Mouse (Mus musculus): ENCODE data around the gene Zfp879. TPM values are rescaled to one million over a fixed set of nuclear protein-coding genes. Genes with fewer than 3 reads are reported as not detected.

Gene Zfp879
- polyA plus RNA-seq, 1 experiment from 2014 or later = 0.85 TPM

DNA sequence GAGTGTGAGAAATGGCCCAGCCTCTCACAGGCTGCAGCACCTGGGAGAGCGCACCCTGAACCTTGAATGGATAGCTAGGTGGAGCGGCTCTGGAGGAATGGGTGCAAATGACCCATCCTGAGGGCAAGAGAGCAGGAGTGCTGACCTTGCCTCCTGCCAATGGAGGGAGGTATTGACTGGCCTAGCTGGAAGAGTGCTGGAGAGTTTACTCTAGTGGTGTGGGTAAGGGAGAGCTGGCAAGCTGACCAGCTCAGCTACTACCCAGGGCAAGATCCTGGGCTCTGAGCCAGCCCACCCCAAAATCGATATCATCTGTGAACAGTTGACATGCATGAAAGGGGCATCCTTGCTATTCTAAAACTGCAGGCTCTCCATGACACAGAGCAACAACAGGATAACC, 4.6 kb upstream of the Zfp879 start:
- H3K9me3 ChIP-seq (replicated peaks) = no peaks in the 10 kb centered on the region
- no peak overlapping the region for H3K4me3 ChIP-seq
- no peak for DNase-seq (ENCODE audit: low spot score)
- peaks cover 40% of the 10 kb centered on the region for H3K27me3 ChIP-seq (ENCODE audit: low read depth, poor library complexity, severe bottlenecking)
- WGBS = 87% methylated on average over 3 of the region's 3 CpGs
- no peaks in the 10 kb centered on the region for H3K36me3 ChIP-seq
- H3K27ac ChIP-seq (replicated peaks) = no peak overlapping the region
- H3K4me1 ChIP-seq = peaks cover 37% of the 10 kb centered on the region

GRCm38 (mm10) chr11:50835727-50836126, 5.6 kb downstream of the Zfp879 start:
- Histone ChIP-seq H3K27me3 (ENCODE audit: low read depth, poor library complexity, severe bottlenecking) (no peaks in the 10 kb centered on the region), H3K9me3 (replicated peaks) (peaks cover 19% of the 10 kb centered on the region), H3K4me1 (peaks cover 4% of the 10 kb centered on the region), H3K27ac (replicated peaks) (no peak overlapping the region), H3K4me3 (no peak overlapping the region), H3K36me3 (peaks cover 23% of the 10 kb centered on the region)
- 83% methylated on average over 4 of the region's 4 CpGs for WGBS
- DNase-seq (ENCODE audit: low spot score) = no peak

DNA sequence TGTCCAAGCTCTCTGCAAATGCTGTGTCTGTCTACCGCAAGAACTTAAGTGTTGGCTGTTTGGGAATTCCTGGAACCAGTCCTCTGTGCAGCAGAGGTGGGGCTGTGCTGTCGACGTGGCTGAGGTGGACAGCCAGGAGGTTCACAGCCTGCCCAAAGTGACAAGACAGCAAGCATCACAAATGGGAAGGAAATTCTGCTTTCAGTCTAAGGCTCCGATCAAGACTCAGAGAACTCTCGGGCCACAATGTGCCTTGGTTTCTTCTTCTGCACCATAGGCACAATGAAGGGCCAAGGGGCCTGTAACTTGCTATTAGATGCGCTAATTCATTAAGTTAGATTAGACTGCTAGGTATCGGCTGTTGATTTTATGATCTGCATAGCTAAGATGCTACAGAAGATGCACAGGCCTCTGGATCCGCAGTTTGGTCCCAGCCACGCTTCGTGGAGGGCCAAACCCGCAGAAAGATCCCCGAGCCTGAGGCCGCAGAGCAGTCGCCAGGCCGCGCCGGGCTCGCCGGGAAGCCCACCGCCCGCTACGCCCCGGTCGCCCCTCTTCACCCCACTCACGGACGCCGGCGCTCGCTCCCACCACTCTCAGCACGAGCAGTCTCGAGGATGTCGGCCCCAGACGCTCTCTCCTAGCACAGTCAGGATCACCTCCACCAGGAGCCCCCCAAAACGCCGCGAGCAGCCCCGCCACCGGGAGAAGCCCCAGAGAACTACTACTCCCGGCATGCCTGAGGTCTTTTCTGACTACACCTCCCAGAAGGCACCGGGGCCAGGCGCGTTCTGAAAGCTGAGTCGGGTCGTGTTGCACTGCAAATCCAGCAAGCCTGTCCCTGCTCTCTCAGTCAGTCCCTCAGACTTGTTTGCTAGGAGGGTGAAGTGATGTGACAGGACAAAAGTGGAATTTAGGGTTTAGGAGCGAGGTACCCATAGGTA, 14.1 kb downstream of the Zfp879 start, which contains the start of gene Zfp354c:
TSS of gene Zfp354c (minus strand) at position 715 of the 944 bp plus-strand sequence.
- H3K4me1 ChIP-seq = peaks cover 14% of the 10 kb centered on the region
- H3K27me3 ChIP-seq (ENCODE audit: low read depth, poor library complexity, severe bottlenecking) = no peaks in the 10 kb centered on the region
- H3K27ac ChIP-seq (replicated peaks) = peak within 1 kb of the TSS; percentile 95
- H3K36me3 ChIP-seq = peaks cover 40% of the 10 kb centered on the region
- DNase-seq (ENCODE audit: low spot score) = peak; percentile 89
- H3K4me3 ChIP-seq = peak within 1 kb of the TSS; percentile 88
- H3K9me3 ChIP-seq (replicated peaks) = peaks cover under 1% of the 10 kb centered on the region; the same call in 1 of the 2 replicates
- 1% methylated on average over 45 of the region's 45 CpGs for WGBS

DNA sequence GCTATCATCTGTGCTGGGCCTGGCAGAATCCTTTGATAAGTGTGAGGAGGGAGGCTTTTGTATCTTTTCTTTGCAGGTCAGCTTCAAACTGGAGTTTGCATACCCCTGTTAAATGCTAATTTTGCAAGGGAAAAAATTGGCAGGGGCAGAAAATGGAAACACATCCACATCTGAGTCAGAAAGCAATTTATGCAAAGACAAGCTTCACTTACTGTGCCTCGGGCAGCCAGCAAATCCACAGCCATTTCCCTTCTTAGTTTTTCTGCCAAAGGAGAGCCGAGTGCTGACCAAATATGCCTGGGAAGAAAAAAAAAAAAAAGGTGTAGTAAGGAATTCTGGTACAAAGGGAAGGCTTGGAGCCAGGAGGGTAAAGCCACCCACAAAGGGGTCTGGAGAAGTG, 15.1 kb downstream of the Zfp879 start:
- Histone ChIP-seq H3K4me1 (peaks cover 14% of the 10 kb centered on the region), H3K27ac (replicated peaks) (no peak overlapping the region), H3K9me3 (replicated peaks) (no peaks in the 10 kb centered on the region), H3K27me3 (ENCODE audit: low read depth, poor library complexity, severe bottlenecking) (no peaks in the 10 kb centered on the region), H3K4me3 (peak overlapping the region; percentile 88), H3K36me3 (peaks cover 48% of the 10 kb centered on the region)
- 76% methylated on average over 2 of the region's 2 CpGs for WGBS
- DNase-seq (ENCODE audit: low spot score) = no peak

DNA sequence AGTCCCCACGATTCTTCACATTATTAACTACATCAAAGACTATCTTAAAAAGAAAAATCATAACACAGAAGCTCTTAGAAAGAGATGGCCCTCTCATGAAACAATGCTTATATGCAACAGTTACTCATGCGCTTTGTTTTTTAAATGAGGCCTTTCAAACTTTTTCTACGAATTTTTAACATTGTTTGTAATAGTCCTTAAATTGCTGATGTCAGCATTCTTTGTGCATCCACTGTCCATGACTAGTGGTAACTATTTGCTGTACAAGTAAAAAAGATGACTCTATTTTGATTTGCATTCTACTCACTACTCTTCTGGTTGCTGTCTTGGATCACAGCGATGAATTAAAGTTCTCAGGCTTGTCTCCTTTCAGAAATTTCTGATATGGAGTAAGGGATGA, 27.1 kb downstream of the Zfp879 start:
- no peaks in the 10 kb centered on the region for H3K4me1 ChIP-seq
- peaks cover 86% of the 10 kb centered on the region for H3K9me3 ChIP-seq (replicated peaks)
- 96% methylated on average over 4 of the region's 4 CpGs for WGBS
- no peak overlapping the region for H3K4me3 ChIP-seq
- no peak overlapping the region for H3K27ac ChIP-seq (replicated peaks)
- peaks cover 100% of the 10 kb centered on the region for H3K36me3 ChIP-seq
- no peak for DNase-seq (ENCODE audit: low spot score)
- no peaks in the 10 kb centered on the region for H3K27me3 ChIP-seq (ENCODE audit: low read depth, poor library complexity, severe bottlenecking)

GRCm38 (mm10) chr11:50798836-50799235, 42.5 kb downstream of the Zfp879 start:
- no peak for DNase-seq (ENCODE audit: low spot score)
- Histone ChIP-seq H3K36me3 (no peaks in the 10 kb centered on the region), H3K9me3 (replicated peaks) (no peaks in the 10 kb centered on the region), H3K27ac (replicated peaks) (no peak overlapping the region), H3K27me3 (ENCODE audit: low read depth, poor library complexity, severe bottlenecking) (no peaks in the 10 kb centered on the region), H3K4me1 (no peaks in the 10 kb centered on the region), H3K4me3 (no peak overlapping the region)

- Histone ChIP-seq H3K4me3 (no peak overlapping the region), H3K27ac (replicated peaks) (no peak overlapping the region), H3K27me3 (ENCODE audit: low read depth, poor library complexity, severe bottlenecking) (no peaks in the 10 kb centered on the region), H3K4me1 (no peaks in the 10 kb centered on the region), H3K9me3 (replicated peaks) (no peaks in the 10 kb centered on the region), H3K36me3 (no peaks in the 10 kb centered on the region)
- WGBS = 83% methylated on average over 11 of the region's 11 CpGs
- DNase-seq (ENCODE audit: low spot score) = no peak
These were observed 43.7 kb downstream of the Zfp879 start for GRCm38 (mm10) chr11:50797674-50798073.

Other genes starting within 250 kb of the Zfp879 start
- gene Adamts2, start 239.5 kb downstream of the Zfp879 start, polyA plus RNA-seq (2016; fragmentation: Nextera tagmentation; extraction: Ambion mirVana) = 0.41 and 1.0 TPM in 2 replicates
- gene Zfp354c, start 13.8 kb downstream of the Zfp879 start, polyA plus RNA-seq (2016; fragmentation: Nextera tagmentation; extraction: Ambion mirVana) = 29.4 and 37.8 TPM in 2 replicates
- gene Grm6, start 9.1 kb upstream of the Zfp879 start, polyA plus RNA-seq (2016; fragmentation: Nextera tagmentation; extraction: Ambion mirVana) = not detected in 2 replicates
- gene Zfp454, start 46.1 kb upstream of the Zfp879 start, polyA plus RNA-seq (2016; fragmentation: Nextera tagmentation; extraction: Ambion mirVana) = 12.8 and 17.6 TPM in 2 replicates
- gene Zfp2, start 74.6 kb upstream of the Zfp879 start, polyA plus RNA-seq (2016; fragmentation: Nextera tagmentation; extraction: Ambion mirVana) = 25.1 and 29.9 TPM in 2 replicates
- gene Zfp354b, start 90.1 kb upstream of the Zfp879 start, polyA plus RNA-seq (2016; fragmentation: Nextera tagmentation; extraction: Ambion mirVana) = 0.65 and 0.74 TPM in 2 replicates
- gene 4933414I15Rik, start 102.2 kb upstream of the Zfp879 start, polyA plus RNA-seq (2016; fragmentation: Nextera tagmentation; extraction: Ambion mirVana) = not detected in 2 replicates
- not detected in 2 replicates for gene Prop1, start 112.2 kb upstream of the Zfp879 start, polyA plus RNA-seq (2016; fragmentation: Nextera tagmentation; extraction: Ambion mirVana)
- not detected in 2 replicates for gene Olfr1378, start 125.0 kb upstream of the Zfp879 start, polyA plus RNA-seq (2016; fragmentation: Nextera tagmentation; extraction: Ambion mirVana)
- gene Olfr1377, start 140.4 kb upstream of the Zfp879 start, polyA plus RNA-seq (2016; fragmentation: Nextera tagmentation; extraction: Ambion mirVana) = not detected in 2 replicates
- not detected in 2 replicates for gene Olfr51, start 162.0 kb upstream of the Zfp879 start, polyA plus RNA-seq (2016; fragmentation: Nextera tagmentation; extraction: Ambion mirVana)
- not detected in 2 replicates for gene Olfr54, start 172.7 kb upstream of the Zfp879 start, polyA plus RNA-seq (2016; fragmentation: Nextera tagmentation; extraction: Ambion mirVana)
- not detected in 2 replicates for gene Olfr1375, start 206.6 kb upstream of the Zfp879 start, polyA plus RNA-seq (2016; fragmentation: Nextera tagmentation; extraction: Ambion mirVana)
- 10.2 and 10.8 TPM in 2 replicates for gene Zfp354a, start 217.7 kb upstream of the Zfp879 start, polyA plus RNA-seq (2016; fragmentation: Nextera tagmentation; extraction: Ambion mirVana)